Mouse (Mus musculus) hindbrain, embryonic 12.5 days (tissue): Measurements from ENCODE around the gene Npw. TPM values are rescaled to one million over a fixed set of nuclear protein-coding genes. Genes with fewer than 3 reads are reported as not detected.

Source experiments
- ATAC-seq: fragments of 200-750 bp; cut with Nextera tagmentation; 2 replicates; pipeline ENCODE4 v1.8.0; 2017; ENCODE audit warnings: moderate TSS enrichment; ENCODE audit not compliant: low FRiP score
- H3K27ac ChIP-seq: fragments of 300-500 bp; sonication (generic); 2 replicates; pipeline ENCODE4 v1.5.1; 2016; ENCODE audit warnings: mild to moderate bottlenecking
- H3K27me3 ChIP-seq: fragments of 300-500 bp; sonication (generic); 2 replicates; pipeline ENCODE4 v1.6.1; 2016; ENCODE audit warnings: mild to moderate bottlenecking
- H3K36me3 ChIP-seq: fragments of 300-500 bp; sonication (generic); 2 replicates; pipeline ENCODE4 v1.6.1; 2016; ENCODE audit warnings: mild to moderate bottlenecking
- H3K4me1 ChIP-seq: fragments of 300-500 bp; sonication (generic); 2 replicates; pipeline ENCODE4 v1.6.1; 2016
- H3K4me2 ChIP-seq: fragments of 300-500 bp; sonication (generic); replicated peaks from 2 replicates; pipeline ENCODE4 v1.6.1; 2016; ENCODE audit warnings: mild to moderate bottlenecking
- H3K4me3 ChIP-seq: fragments of 300-500 bp; sonication (generic); 2 replicates; pipeline ENCODE4 v1.5.1; 2016; ENCODE audit warnings: mild to moderate bottlenecking
- H3K9ac ChIP-seq: fragments of 300-500 bp; sonication (generic); 2 replicates; pipeline ENCODE4 v1.6.1; 2016; ENCODE audit warnings: mild to moderate bottlenecking, moderate library complexity
- H3K9me3 ChIP-seq: fragments of 300-500 bp; sonication (generic); replicated peaks from 2 replicates; pipeline ENCODE4 v1.6.1; 2016; ENCODE audit warnings: mild to moderate bottlenecking
- WGBS: fragments of 180-500 bp; shearing (Covaris S2); methylation state at CpG from one replicate; pipeline ENCODE4 v1.1.7; 2016; 5-methylcytosine and 5-hydroxymethylcytosine counted together
- polyA plus RNA-seq: library from polyadenylated mRNA; unstranded; fragments of >200 nt; fragmentation: Nextera tagmentation; extraction: Ambion mirVana; gene quantifications from 2 replicates; pipeline ENCODE4 v1.2.1, GENCODE M21; 2016

Npw gene
- polyA plus RNA-seq, 1 experiment from 2014 or later = not detected

DNA sequence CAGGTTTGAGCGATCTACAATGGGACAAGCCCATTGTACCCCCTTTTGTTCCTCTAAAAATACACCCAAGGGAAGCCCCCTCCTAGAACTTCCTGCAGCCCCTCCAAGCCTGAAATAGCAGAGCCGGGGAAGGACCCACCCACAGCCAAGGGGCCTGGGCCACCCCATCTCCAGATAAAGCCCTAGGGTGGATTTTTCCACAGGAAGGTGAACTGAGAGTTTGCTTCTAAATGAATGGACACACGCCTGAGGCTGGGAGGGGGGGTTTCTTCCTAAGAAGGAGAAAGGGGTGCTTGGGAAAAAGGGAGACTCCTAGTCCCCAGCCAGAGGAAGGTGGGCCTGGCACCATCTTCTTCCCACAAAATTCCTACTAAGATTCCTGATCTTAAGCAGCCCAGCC is 12.3 kb downstream of the Npw start:
- Histone ChIP-seq H3K27me3 (peaks cover 32% of the 10 kb centered on the region), H3K27ac (no peak overlapping the region), H3K36me3 (no peaks in the 10 kb centered on the region), H3K4me1 (peaks cover 34% of the 10 kb centered on the region), H3K9me3 (no peaks in the 10 kb centered on the region), H3K4me2 (no peak overlapping the region), H3K4me3 (no peak overlapping the region), H3K9ac (no peak overlapping the region)
- WGBS = 81% methylated on average over 3 of the region's 3 CpGs
- ATAC-seq = no peak

DNA sequence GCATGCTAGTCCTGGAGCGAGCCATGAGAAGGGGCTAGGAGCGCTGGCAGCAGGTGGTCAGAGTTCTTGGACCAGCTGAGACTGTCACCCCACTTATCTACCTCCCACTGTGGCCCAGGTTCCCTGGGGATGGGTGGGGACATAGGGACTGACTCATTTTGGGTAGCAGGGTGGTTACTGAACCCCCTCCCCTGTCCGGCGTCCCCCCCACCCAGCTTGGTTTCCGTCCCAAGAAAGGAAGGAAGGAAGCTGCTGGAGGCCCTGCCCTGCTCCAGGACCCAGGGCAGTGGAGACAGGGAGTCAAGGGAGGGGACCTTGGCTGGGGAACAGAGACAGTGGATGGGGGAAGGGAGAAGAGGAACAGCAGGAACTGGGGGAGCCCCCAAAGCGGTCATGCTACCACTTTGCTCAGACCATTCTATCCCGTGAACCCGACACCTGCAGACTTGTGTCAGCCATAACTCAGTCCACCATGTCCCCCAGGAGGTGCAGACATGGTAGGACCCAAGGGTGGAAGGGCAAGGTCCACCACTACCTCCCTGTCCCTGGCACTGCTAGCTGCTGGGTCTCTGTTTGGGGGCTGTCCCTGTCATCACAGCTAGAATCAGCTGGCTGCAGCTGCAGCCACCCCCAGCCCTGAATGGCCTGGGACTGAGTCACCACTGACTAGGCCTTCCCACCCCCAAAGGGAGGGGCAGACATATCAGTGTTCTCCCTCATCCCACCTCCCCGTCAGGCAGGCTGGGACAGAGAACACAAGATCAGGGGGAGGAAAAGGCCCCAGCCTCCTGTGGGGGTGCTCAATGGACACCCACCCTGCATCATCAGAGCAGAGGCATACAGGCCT is 13.2 kb downstream of the Npw start:
- Histone ChIP-seq H3K4me1 (peaks cover 30% of the 10 kb centered on the region), H3K27me3 (peaks cover 24% of the 10 kb centered on the region), H3K9ac (peak overlapping the region; percentile 27; the same call in 1 of the 2 replicates), H3K9me3 (no peaks in the 10 kb centered on the region), H3K27ac (peak overlapping the region; percentile 40), H3K4me3 (peak overlapping the region; percentile 2; the same call in 1 of the 2 replicates), H3K36me3 (no peaks in the 10 kb centered on the region), H3K4me2 (no peak overlapping the region)
- ATAC-seq = no peak
- WGBS = 76% methylated on average over 9 of the region's 9 CpGs

DNA sequence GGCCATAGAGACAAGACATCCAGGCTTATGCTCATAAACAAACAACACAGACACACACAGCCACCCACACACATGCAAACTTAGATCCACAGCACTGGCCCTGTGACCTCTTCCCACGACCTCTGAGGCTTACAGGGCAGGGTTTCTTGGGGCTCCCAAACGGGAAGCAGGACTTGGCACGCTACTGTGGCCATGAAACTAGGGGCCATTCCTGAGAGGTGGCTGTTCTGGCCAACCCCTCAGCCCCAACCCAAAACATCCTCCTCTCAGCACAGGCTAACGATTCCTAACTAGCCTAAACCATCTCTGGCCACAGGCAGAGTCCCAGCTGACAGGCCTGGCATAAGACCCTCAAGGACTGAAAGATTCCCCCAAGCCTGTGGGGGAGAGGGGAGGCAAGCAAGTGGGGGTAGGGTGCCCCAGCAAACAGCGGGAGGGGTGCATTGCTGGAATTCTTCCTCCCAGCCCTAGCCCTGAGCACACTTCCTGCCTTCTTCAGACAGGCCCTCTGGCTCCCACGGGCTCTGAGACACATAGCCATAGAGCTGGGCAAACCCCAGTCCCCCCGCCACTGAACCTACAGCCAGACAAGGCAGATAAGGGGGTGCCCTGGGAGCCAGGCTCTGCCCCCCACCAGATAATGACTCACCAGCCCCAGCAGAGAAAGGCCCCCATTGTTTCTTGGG is 14.1 kb downstream of the Npw start:
- no peak for ATAC-seq
- H3K27me3 ChIP-seq = peaks cover 15% of the 10 kb centered on the region
- H3K36me3 ChIP-seq = no peaks in the 10 kb centered on the region
- no peaks in the 10 kb centered on the region for H3K9me3 ChIP-seq
- peak overlapping the region; percentile 40 for H3K27ac ChIP-seq
- H3K4me2 ChIP-seq = no peak overlapping the region
- WGBS = 40% methylated on average over 7 of the region's 7 CpGs
- peak overlapping the region; percentile 27; the same call in 1 of the 2 replicates for H3K9ac ChIP-seq
- H3K4me1 ChIP-seq = peaks cover 29% of the 10 kb centered on the region
- no peak overlapping the region for H3K4me3 ChIP-seq

DNA sequence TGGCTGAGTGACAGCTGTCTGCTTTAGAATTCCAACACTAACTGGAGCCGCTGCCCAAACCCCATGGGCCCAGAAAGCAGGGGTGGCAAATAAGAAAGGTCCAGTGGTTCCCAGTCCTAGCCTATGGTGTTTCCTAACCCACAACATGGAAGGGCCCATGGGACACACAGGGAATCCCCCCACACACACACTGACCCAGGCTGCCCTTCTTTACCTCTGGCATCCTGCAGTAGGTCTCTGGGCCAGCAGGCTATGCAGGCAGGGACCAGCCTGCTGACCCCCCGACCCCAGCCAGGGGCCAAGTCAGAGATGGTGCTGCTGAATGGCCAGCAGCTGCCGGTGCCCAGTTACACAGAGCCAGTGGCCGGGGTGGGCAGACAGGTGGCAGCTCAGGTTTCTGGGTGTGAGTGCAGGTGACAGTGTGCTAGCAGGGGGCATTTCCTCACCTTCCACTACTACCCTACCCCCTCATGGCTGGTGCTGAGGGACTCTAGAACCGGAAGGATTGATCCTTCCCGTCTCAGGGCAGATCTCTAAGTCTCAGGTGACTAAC is 15.4 kb downstream of the Npw start:
- ATAC-seq = no peak
- 66% methylated on average over 6 of the region's 6 CpGs for WGBS
- 0 out of 2 replicates have a peak overlapping the region, but pooled peaks have one; percentile 14 for H3K9ac ChIP-seq
- no peak overlapping the region for H3K4me3 ChIP-seq
- H3K27me3 ChIP-seq = peaks cover 4% of the 10 kb centered on the region; the same call in 1 of the 2 replicates
- H3K27ac ChIP-seq = no peak overlapping the region
- H3K36me3 ChIP-seq = peaks cover 3% of the 10 kb centered on the region; the same call in 1 of the 2 replicates
- no peak overlapping the region for H3K4me2 ChIP-seq
- no peaks in the 10 kb centered on the region for H3K9me3 ChIP-seq
- peaks cover 28% of the 10 kb centered on the region for H3K4me1 ChIP-seq

DNA sequence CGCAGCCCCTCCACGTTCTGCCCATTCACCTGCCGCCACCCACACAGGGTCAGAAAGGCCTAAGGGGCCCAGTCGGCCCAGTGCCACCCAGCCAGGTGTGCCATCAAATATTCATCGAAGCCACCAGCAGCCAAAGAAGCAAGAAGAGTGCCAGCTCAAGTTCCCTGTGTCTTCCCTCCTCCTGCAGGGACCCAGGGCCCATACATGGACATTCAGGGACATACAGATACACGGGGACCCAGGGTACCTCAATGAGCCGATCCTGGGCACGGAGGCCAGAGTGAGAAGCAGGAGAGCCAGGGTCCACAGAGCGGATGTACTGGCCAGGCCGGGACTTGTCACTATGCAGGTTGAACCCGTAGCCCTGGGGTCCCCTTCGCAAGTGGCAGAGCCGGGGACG is 16.3 kb downstream of the Npw start:
- 93% methylated on average over 14 of the region's 14 CpGs for WGBS
- H3K4me3 ChIP-seq = no peak overlapping the region
- peaks cover 3% of the 10 kb centered on the region; the same call in 1 of the 2 replicates for H3K36me3 ChIP-seq
- H3K27ac ChIP-seq = no peak overlapping the region
- H3K9me3 ChIP-seq = no peaks in the 10 kb centered on the region
- ATAC-seq = no peak
- H3K9ac ChIP-seq = no peak overlapping the region
- no peaks in the 10 kb centered on the region for H3K27me3 ChIP-seq
- no peak overlapping the region for H3K4me2 ChIP-seq
- peaks cover 28% of the 10 kb centered on the region for H3K4me1 ChIP-seq

DNA sequence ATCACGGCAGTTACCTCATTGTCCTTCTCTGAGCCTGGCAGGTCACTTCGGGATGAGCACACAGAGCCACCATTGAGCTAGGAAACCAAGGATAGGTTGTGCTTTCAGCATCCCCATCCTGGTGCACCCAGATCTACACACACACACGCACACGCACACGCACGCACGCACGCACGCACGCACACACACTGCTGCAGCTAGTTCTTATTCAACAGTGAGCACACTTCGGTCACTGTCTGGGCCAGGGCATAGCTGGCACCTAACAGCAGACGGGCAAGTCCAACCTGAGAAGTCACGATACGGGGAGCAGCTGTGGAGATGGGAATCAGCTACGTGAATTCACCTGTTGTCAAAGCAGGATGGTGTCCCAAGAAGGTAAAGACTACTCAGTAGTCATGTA is 17.7 kb downstream of the Npw start:
- no peak for ATAC-seq

DNA sequence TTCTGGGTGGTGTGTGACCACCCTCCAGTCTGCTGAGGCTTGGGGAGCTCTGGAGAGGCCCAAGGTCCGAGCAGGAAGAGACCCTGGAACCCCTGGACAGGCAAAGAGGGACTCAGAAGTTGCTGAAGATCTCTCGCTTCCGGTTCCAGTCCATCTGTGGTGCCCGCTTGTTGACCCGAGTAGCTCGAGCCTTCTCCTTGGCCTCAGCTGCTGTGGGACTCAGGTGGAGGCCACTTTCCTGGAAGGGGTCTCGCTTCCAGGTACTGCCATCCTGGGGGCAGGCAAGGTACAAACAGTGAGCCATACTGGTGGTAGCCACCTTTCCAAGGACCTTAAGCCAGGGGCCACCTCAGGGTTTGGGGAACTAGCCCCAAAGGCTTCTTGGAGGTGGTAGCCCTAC is 18.1 kb downstream of the Npw start:
- peak overlapping the region; percentile 76 for H3K27ac ChIP-seq

More for the DNA sequence above, 17.7 kb downstream of the Npw start:
- Histone ChIP-seq H3K4me1 (peaks cover 28% of the 10 kb centered on the region), H3K9me3 (no peaks in the 10 kb centered on the region), H3K27me3 (no peaks in the 10 kb centered on the region), H3K4me3 (no peak overlapping the region), H3K4me2 (no peak overlapping the region), H3K27ac (no peak overlapping the region), H3K36me3 (peaks cover 3% of the 10 kb centered on the region; the same call in 1 of the 2 replicates), H3K9ac (no peak overlapping the region)
- 95% methylated on average over 15 of the region's 15 CpGs for WGBS

DNA sequence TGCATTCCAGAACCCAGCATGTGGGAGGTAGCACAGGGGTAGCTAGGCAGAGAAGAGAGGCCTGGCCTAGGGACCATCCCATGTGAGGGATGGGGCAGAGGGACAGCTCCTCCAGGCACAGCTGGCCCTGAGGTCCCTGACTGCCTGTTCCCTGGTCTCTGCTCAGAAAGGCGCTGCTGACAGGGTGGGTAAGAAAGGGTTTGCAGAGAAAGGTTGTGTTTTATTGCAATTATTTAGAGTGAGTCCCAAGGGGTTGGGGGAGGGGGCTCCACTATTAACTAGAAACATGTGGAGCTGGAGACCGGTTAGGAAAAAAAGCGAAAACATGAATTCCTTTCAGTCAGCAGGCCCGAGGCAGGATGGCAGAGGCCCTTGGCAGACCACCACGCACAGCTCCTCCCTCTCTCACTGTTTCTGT is 18.7 kb downstream of the Npw start:
- ATAC-seq = no peak
- Histone ChIP-seq H3K4me3 (no peak overlapping the region), H3K36me3 (peaks cover 3% of the 10 kb centered on the region; the same call in 1 of the 2 replicates), H3K27ac (peak overlapping the region; percentile 76), H3K4me2 (no peak overlapping the region), H3K4me1 (peaks cover 21% of the 10 kb centered on the region), H3K9ac (peak overlapping the region; percentile 50; the same call in 1 of the 2 replicates), H3K27me3 (no peaks in the 10 kb centered on the region), H3K9me3 (no peaks in the 10 kb centered on the region)
- 61% methylated on average over 5 of the region's 5 CpGs for WGBS

More for the DNA sequence above, 18.1 kb downstream of the Npw start:
- Histone ChIP-seq H3K4me1 (peaks cover 26% of the 10 kb centered on the region), H3K36me3 (peaks cover 3% of the 10 kb centered on the region; the same call in 1 of the 2 replicates), H3K4me3 (no peak overlapping the region), H3K9me3 (no peaks in the 10 kb centered on the region), H3K4me2 (no peak overlapping the region), H3K27me3 (no peaks in the 10 kb centered on the region), H3K9ac (no peak overlapping the region)
- 84% methylated on average over 7 of the region's 7 CpGs for WGBS
- no peak for ATAC-seq

DNA sequence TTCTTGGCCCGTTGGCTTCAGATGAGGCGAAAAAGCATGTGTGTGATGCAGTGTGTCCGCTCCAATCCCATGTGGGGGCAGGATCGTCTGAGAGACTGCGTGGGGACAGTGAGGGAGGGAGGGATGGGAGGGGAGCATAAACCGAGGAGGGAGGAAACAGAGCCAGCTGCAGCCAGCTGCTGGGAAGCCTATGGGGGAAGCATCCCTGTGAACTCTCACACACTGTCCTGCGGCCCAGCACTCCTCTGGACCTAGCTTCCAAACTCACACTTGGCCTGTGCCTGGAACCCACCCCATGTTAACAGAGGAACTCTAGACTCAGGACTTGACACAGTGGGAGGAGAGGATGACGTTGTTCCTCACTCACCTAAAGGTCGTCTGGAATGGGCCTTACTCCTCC is 19.4 kb downstream of the Npw start:
- Histone ChIP-seq H3K4me2 (no peak overlapping the region), H3K9me3 (no peaks in the 10 kb centered on the region), H3K27ac (peak overlapping the region; percentile 76; the same call in 1 of the 2 replicates), H3K36me3 (peaks cover 3% of the 10 kb centered on the region; the same call in 1 of the 2 replicates), H3K4me3 (no peak overlapping the region), H3K4me1 (peaks cover 14% of the 10 kb centered on the region), H3K9ac (0 out of 2 replicates have a peak overlapping the region, but pooled peaks have one; percentile 50), H3K27me3 (no peaks in the 10 kb centered on the region)
- 72% methylated on average over 9 of the region's 9 CpGs for WGBS
- ATAC-seq = no peak

DNA sequence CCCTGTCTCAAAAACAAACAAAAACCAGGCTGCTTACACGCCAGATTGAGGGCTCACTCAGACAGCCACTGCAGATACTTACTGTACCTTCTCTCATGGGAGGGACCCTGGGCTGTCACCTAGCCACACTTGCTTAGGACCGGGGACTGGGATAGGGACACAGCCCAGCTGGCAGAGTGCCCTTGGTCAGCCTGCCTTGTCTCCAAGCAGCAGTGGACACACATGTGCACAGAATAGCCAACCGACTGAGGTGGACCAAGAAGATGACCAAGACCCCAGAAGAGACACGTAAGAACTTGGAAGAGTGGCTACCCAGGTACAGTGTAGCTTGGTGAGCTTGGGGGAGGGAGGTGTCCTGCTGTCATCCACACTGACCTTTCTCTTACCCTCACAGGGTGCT is 20.0 kb downstream of the Npw start:
- H3K9me3 ChIP-seq = no peaks in the 10 kb centered on the region
- peaks cover 3% of the 10 kb centered on the region; the same call in 1 of the 2 replicates for H3K36me3 ChIP-seq
- no peak overlapping the region for H3K9ac ChIP-seq
- no peaks in the 10 kb centered on the region for H3K27me3 ChIP-seq
- H3K4me3 ChIP-seq = no peak overlapping the region
- H3K27ac ChIP-seq = no peak overlapping the region
- H3K4me1 ChIP-seq = peaks cover 11% of the 10 kb centered on the region; the same call in 1 of the 2 replicates
- 93% methylated on average over 4 of the region's 4 CpGs for WGBS
- no peak for ATAC-seq
- no peak overlapping the region for H3K4me2 ChIP-seq

DNA sequence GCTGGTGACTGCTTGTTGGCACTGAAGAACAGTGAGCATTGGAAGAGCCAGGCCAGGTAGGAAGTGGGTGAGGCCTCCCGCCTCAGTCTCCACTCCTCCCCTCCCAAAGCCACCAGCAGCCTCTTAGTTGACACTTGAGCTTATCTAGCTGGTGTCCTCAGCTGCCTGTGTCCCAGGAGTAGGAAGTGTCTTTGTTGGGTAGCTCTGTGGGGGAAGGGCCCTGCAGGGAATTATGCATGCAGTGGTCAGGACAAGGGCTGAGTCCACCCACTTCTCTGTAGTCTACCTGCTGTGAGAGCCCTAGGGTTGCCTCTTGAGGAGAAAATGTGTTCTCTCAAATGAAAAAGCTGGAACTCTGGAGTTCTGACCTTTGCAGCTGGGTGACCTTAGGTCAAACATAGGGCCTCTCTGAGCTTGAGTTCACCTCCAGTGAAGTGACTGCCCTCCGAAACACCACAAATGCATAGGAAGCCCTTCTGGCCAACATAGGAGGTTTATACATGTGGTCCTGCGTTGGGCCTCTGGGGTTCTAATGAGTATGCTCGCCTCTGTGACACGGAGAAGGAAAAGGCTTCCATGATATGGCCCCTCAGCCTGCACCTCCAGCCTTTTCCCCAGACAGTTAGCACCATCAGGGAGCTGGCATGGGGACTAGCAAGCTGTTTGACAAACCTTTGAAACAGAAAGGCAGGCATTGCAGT is 21.3 kb downstream of the Npw start:
- Histone ChIP-seq H3K9me3 (no peaks in the 10 kb centered on the region), H3K4me2 (no peak overlapping the region), H3K4me1 (peaks cover 18% of the 10 kb centered on the region), H3K27ac (no peak overlapping the region), H3K4me3 (no peak overlapping the region), H3K27me3 (no peaks in the 10 kb centered on the region), H3K9ac (no peak overlapping the region), H3K36me3 (peaks cover 3% of the 10 kb centered on the region; the same call in 1 of the 2 replicates)
- WGBS = 77% methylated on average over 5 of the region's 5 CpGs
- ATAC-seq = no peak
